Mouse (Mus musculus) heart, postnatal 0 days (tissue): ENCODE measurements around the gene Arid3a.

Experiments used
- CTCF ChIP-seq: IDR thresholded peaks from 2 replicates; pipeline ENCODE4 v1.5.1; 2016; ENCODE audit warnings: antibody characterized with exemption, control low read depth, low read depth
- EP300 ChIP-seq: IDR thresholded peaks from 2 replicates; pipeline ENCODE4 v1.6.1; 2016; ENCODE audit warnings: antibody characterized with exemption, low read depth

DNA sequence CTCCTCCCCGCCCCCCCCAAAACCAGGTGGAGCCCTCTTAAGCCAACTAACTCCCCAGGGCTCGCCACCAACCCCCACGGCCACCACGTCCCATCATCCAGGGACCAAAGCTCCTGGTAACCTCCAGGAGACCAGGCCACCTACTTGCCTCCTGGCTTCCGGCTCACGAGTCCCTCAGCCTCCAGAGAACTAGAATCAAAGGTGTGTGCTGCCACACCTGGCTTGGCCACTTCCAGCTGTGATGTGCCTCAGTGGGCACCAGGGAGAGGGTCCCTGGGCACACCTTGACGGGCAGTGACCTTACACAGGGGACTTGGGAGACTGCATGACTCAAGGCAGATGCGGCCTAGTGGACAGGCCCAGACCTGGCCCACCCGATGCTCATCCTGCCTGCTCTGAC is 28.8 kb downstream of the Arid3a start:
- TF ChIP-seq CTCF, result no peak
- no peak for TF ChIP-seq EP300
